Mouse (Mus musculus) liver, embryonic 16.5 days (tissue): ENCODE measurements around the gene Gm3460. TPM values are rescaled to one million over a fixed set of nuclear protein-coding genes. Genes with fewer than 3 reads are reported as not detected.
"Not testable (repeated sequence)": the region's sequence is repeated elsewhere in the genome, so short reads cannot be mapped to it uniquely, and the experiment has no call there.

Source experiments
- ATAC-seq: fragments of 200-750 bp; cut with Nextera tagmentation; 2 replicates; pipeline ENCODE4 v1.8.0; 2017; ENCODE audit warnings: low read depth, mild to moderate bottlenecking, moderate number of reproducible peaks, moderate library complexity
- H3K27ac ChIP-seq: fragments of 300-500 bp; sonication (generic); 2 replicates; pipeline ENCODE4 v1.5.1; 2014; ENCODE audit warnings: mild to moderate bottlenecking, low read length
- H3K27me3 ChIP-seq: fragments of 300-500 bp; sonication (generic); 2 replicates; pipeline ENCODE4 v1.6.1; 2014; ENCODE audit warnings: low read depth, low read length, mixed read lengths; ENCODE audit not compliant: control insufficient read depth, insufficient read depth
- H3K36me3 ChIP-seq: fragments of 300-500 bp; sonication (generic); 2 replicates; pipeline ENCODE4 v1.6.1; 2014; ENCODE audit warnings: mild to moderate bottlenecking; ENCODE audit not compliant: control insufficient read depth, insufficient read depth
- H3K4me1 ChIP-seq: fragments of 300-500 bp; sonication (generic); 2 replicates; pipeline ENCODE4 v1.6.1; 2014; ENCODE audit warnings: low read depth, low read length, mixed read lengths; ENCODE audit not compliant: control insufficient read depth
- H3K4me2 ChIP-seq: fragments of 300-500 bp; sonication (generic); 2 replicates; pipeline ENCODE4 v1.6.1; 2014; ENCODE audit warnings: low read depth, low read length, mixed read lengths
- H3K4me3 ChIP-seq: fragments of 300-500 bp; sonication (generic); 2 replicates; pipeline ENCODE4 v1.5.1; 2014; ENCODE audit warnings: low read depth, mild to moderate bottlenecking, low read length
- H3K9ac ChIP-seq: fragments of 300-500 bp; sonication (generic); 2 replicates; pipeline ENCODE4 v1.6.1; 2014; ENCODE audit warnings: low read depth, low read length
- H3K9me3 ChIP-seq: fragments of 300-500 bp; sonication (generic); replicated peaks from 2 replicates; pipeline ENCODE4 v1.6.1; 2016; ENCODE audit warnings: low read length; ENCODE audit not compliant: control insufficient read depth
- WGBS: fragments of 180-500 bp; shearing (Covaris S2); extraction: QIAGEN DNeasy Blood & Tissue Kit; methylation state at CpG from one replicate; pipeline ENCODE4 v1.1.7; 2014; ENCODE audit not compliant: insufficient replicate concordance; 5-methylcytosine and 5-hydroxymethylcytosine counted together
- polyA plus RNA-seq: library from polyadenylated mRNA; unstranded; fragments of >200 nt; fragmentation: Nextera tagmentation; extraction: Ambion mirVana; gene quantifications from 2 replicates; pipeline ENCODE4 v1.2.1, GENCODE M21; 2015

The Gm3460 gene
- not detected in 2 replicates for polyA plus RNA-seq

- H3K36me3 ChIP-seq, H3K9ac ChIP-seq, H3K4me2 ChIP-seq, H3K9me3 ChIP-seq, H3K4me1 ChIP-seq, H3K27me3 ChIP-seq, H3K27ac ChIP-seq, H3K4me3 ChIP-seq, ATAC-seq: not testable (repeated sequence)
- WGBS, result 30% methylated on average over 1 of the region's 2 CpGs
These were observed at the start of gene Gm3460 for GRCm38 (mm10) chr14:6622318-6622717. Gm3460 (minus strand) TSS chr14:6622418.

GRCm38 (mm10) chr14:6606436-6606835 is 15.8 kb downstream of the Gm3460 start:
- H3K4me3 ChIP-seq, result not testable (repeated sequence)

GRCm38 (mm10) chr14:6605004-6605403 is 17.2 kb downstream of the Gm3460 start:
- ATAC-seq, H3K4me1 ChIP-seq, H3K4me3 ChIP-seq: not testable (repeated sequence)

More at GRCm38 (mm10) chr14:6606436-6606835, 15.8 kb downstream of the Gm3460 start:
- H3K27ac ChIP-seq, H3K4me1 ChIP-seq, H3K27me3 ChIP-seq, H3K4me2 ChIP-seq, H3K36me3 ChIP-seq, ATAC-seq, H3K9ac ChIP-seq, H3K9me3 ChIP-seq: not testable (repeated sequence)
- WGBS, result no CpG with 5 or more reads among the region's 1 CpGs

GRCm38 (mm10) chr14:6604551-6604950 is 17.7 kb downstream of the Gm3460 start:
- not testable (repeated sequence) for H3K36me3 ChIP-seq, H3K27ac ChIP-seq, H3K9ac ChIP-seq, H3K4me1 ChIP-seq, H3K27me3 ChIP-seq, ATAC-seq, H3K9me3 ChIP-seq, H3K4me3 ChIP-seq
- WGBS, result 5% methylated on average over 17 of the region's 20 CpGs
- 0 out of 2 replicates have a peak overlapping the region, but pooled peaks have one; percentile 9 for H3K4me2 ChIP-seq

More at GRCm38 (mm10) chr14:6605004-6605403, 17.2 kb downstream of the Gm3460 start:
- not testable (repeated sequence) for H3K27me3 ChIP-seq, H3K9me3 ChIP-seq, H3K36me3 ChIP-seq, H3K9ac ChIP-seq, H3K27ac ChIP-seq
- 4% methylated on average over 19 of the region's 20 CpGs for WGBS
- H3K4me2 ChIP-seq, result 0 out of 2 replicates have a peak overlapping the region, but pooled peaks have one; percentile 9

GRCm38 (mm10) chr14:6590513-6590912 is 31.7 kb downstream of the Gm3460 start, which contains the start of gene Gm3629:
Gm3629 (minus strand) TSS chr14:6590613.
- H3K9me3 ChIP-seq, H3K4me2 ChIP-seq, H3K36me3 ChIP-seq, H3K27me3 ChIP-seq, H3K4me3 ChIP-seq, H3K4me1 ChIP-seq, H3K27ac ChIP-seq, ATAC-seq, H3K9ac ChIP-seq: not testable (repeated sequence)
- WGBS, result 20% methylated on average over 1 of the region's 2 CpGs

Other genes with a start within 250 kb of the Gm3460 start
- not detected in 2 replicates for gene Gm16440, start 232.1 kb downstream of the Gm3460 start, polyA plus RNA-seq
- not detected in 2 replicates for gene Gm3591, start 209.9 kb downstream of the Gm3460 start, polyA plus RNA-seq
- gene Gm3594, start 177.8 kb downstream of the Gm3460 start, polyA plus RNA-seq, result not detected in 2 replicates
- gene Gm8356, start 85.1 kb downstream of the Gm3460 start, polyA plus RNA-seq, result not detected in 2 replicates
- not detected in 2 replicates for gene Gm3629, start 31.8 kb downstream of the Gm3460 start, polyA plus RNA-seq
- not detected in 2 replicates for gene Gm10251, start 61.8 kb upstream of the Gm3460 start, polyA plus RNA-seq
- gene Gm8050, start 97.8 kb upstream of the Gm3460 start, polyA plus RNA-seq, result not detected in 2 replicates
- gene Gm3636, start 119.9 kb upstream of the Gm3460 start, polyA plus RNA-seq, result 0.12 TPM in 1 of 2 replicates, not detected in the other
- gene Gm8362, start 152.0 kb upstream of the Gm3460 start, polyA plus RNA-seq, result not detected in 2 replicates
- gene Gm3642, start 217.9 kb upstream of the Gm3460 start, polyA plus RNA-seq, result not detected in 2 replicates